Mouse (Mus musculus) CH12.LX (cell line): ENCODE results near the gene Gltpd2. TPM values are rescaled to one million over a fixed set of nuclear protein-coding genes. Genes with fewer than 3 reads are reported as not detected.

Experiments used
- DNase-seq: peaks from one replicate; pipeline ENCODE4 v3.0.0-alpha.2; 2013; ENCODE audit errors: extremely low read depth
- H3K27ac ChIP-seq: 2 replicates; pipeline ENCODE4 v1.5.1; 2012; ENCODE audit warnings: low read depth, mild to moderate bottlenecking, control low read depth, moderate library complexity; ENCODE audit not compliant: insufficient read depth
- H3K27me3 ChIP-seq: replicated peaks from 2 replicates; pipeline ENCODE3; 2012; ENCODE audit warnings: inconsistent platforms
- H3K36me3 ChIP-seq, 2 experiments: replicated peaks in 1 of 2; 2 replicates each; pipeline versions ENCODE3 to v1.6.1; 2012; ENCODE audit warnings: inconsistent platforms in 1 of 2, low read length in 1 of 2, mild to moderate bottlenecking in 1 of 2, mixed read lengths in 1 of 2, moderate library complexity in 1 of 2; ENCODE audit not compliant: control insufficient read depth in 1 of 2, insufficient read depth in 1 of 2
- H3K4me1 ChIP-seq, 2 experiments: 2 replicates each; pipeline ENCODE4 v1.6.1; 2012; ENCODE audit warnings: inconsistent platforms in 1 of 2, moderate library complexity in 1 of 2; ENCODE audit not compliant: insufficient read depth in 2 of 2, control insufficient read depth in 1 of 2
- H3K4me2 ChIP-seq: 2 replicates; pipeline ENCODE4 v1.6.1; 2012; ENCODE audit warnings: low read depth, mild to moderate bottlenecking, control low read depth; ENCODE audit not compliant: poor library complexity, insufficient read depth, severe bottlenecking
- H3K4me3 ChIP-seq, 3 experiments: fragments of 150-350 bp in 1 of 3; sonication (generic) in 1 of 3; replicated peaks in 1 of 3; 2 replicates each; pipeline versions ENCODE3 to v1.5.1; 2011 to 2012; ENCODE audit warnings: low read depth in 2 of 3, low read length in 2 of 3, mild to moderate bottlenecking in 2 of 3, moderate library complexity in 2 of 3, control low read depth in 1 of 3, improper control_type of control experiment in 1 of 3, inconsistent platforms in 1 of 3, mixed read lengths in 1 of 3; ENCODE audit not compliant: poor library complexity in 1 of 3
- H3K79me2 ChIP-seq: replicated peaks from 2 replicates; pipeline ENCODE4 v1.6.1; 2012; ENCODE audit warnings: mild to moderate bottlenecking, moderate library complexity; ENCODE audit not compliant: control insufficient read depth, poor library complexity, insufficient read depth, severe bottlenecking; ENCODE audit errors: extremely low read depth
- H3K9ac ChIP-seq: 2 replicates; pipeline ENCODE4 v1.6.1; 2012; ENCODE audit warnings: low read depth, mild to moderate bottlenecking, control low read depth, moderate library complexity; ENCODE audit not compliant: insufficient read depth
- H3K9me3 ChIP-seq: replicated peaks from 2 replicates; pipeline ENCODE3; 2012; ENCODE audit warnings: low read length, inconsistent platforms, mixed read lengths
- BHLHE40 ChIP-seq: IDR thresholded peaks from 2 replicates; pipeline ENCODE4 v1.6.1; 2011; ENCODE audit warnings: mild to moderate bottlenecking, low read depth, low read length, improper control_type of control experiment
- CHD1 ChIP-seq: IDR thresholded peaks from 2 replicates; pipeline ENCODE4 v1.6.1; 2012; ENCODE audit warnings: low read depth, low read length, improper control_type of control experiment, inconsistent platforms
- E2F4 ChIP-seq: IDR thresholded peaks from 2 replicates; pipeline ENCODE4 v1.6.1; 2011; ENCODE audit warnings: low read depth, low read length, improper control_type of control experiment; ENCODE audit not compliant: insufficient replicate concordance
- ELF1 ChIP-seq: IDR thresholded peaks from 2 replicates; pipeline ENCODE4 v1.6.1; 2014; ENCODE audit warnings: low read depth, mild to moderate bottlenecking, inconsistent platforms, low read length, improper control_type of control experiment
- EP300 ChIP-seq: IDR thresholded peaks from 2 replicates; pipeline ENCODE4 v1.6.1; 2011; ENCODE audit warnings: low read length, improper control_type of control experiment
- IRF4 ChIP-seq: IDR thresholded peaks from 2 replicates; pipeline ENCODE4 v1.6.1; 2014; ENCODE audit warnings: low read depth, mild to moderate bottlenecking, inconsistent platforms, low read length, improper control_type of control experiment
- JUND ChIP-seq: conservative IDR thresholded peaks from 2 replicates; pipeline ENCODE4 v1.6.1; 2011; ENCODE audit warnings: low read depth, low read length, improper control_type of control experiment
- KAT2A ChIP-seq: IDR thresholded peaks from 2 replicates; pipeline ENCODE4 v1.6.1; 2012; ENCODE audit warnings: low read length, improper control_type of control experiment, inconsistent platforms; ENCODE audit not compliant: insufficient replicate concordance
- MAX ChIP-seq: IDR thresholded peaks from 2 replicates; pipeline ENCODE4 v1.6.1; 2011; ENCODE audit warnings: low read length, improper control_type of control experiment
- MEF2A ChIP-seq: IDR thresholded peaks from 2 replicates; pipeline ENCODE4 v1.6.1; 2014; ENCODE audit warnings: low read depth, mild to moderate bottlenecking, inconsistent platforms, low read length, improper control_type of control experiment, borderline replicate concordance
- MXI1 ChIP-seq: IDR thresholded peaks from 2 replicates; pipeline ENCODE4 v1.6.1; 2011; ENCODE audit warnings: mild to moderate bottlenecking, low read depth, low read length, improper control_type of control experiment
- PAX5 ChIP-seq: IDR thresholded peaks from 2 replicates; pipeline ENCODE4 v1.6.1; 2012; ENCODE audit warnings: low read length, inconsistent platforms, mixed read lengths
- POLR2A ChIP-seq: IDR thresholded peaks from 2 replicates; pipeline ENCODE4 v1.6.1; 2011; ENCODE audit warnings: low read depth, mild to moderate bottlenecking, improper control_type of control experiment, low read length
- POLR2AphosphoS2 ChIP-seq: IDR thresholded peaks from 2 replicates; pipeline ENCODE4 v1.6.1; 2011; ENCODE audit warnings: low read depth, low read length, improper control_type of control experiment
- RAD21 ChIP-seq: IDR thresholded peaks from 2 replicates; pipeline ENCODE4 v1.6.1; 2011; ENCODE audit warnings: low read depth, mild to moderate bottlenecking, low read length, improper control_type of control experiment, moderate library complexity
- RCOR1 ChIP-seq: conservative IDR thresholded peaks from 2 replicates; pipeline ENCODE4 v1.6.1; 2012; ENCODE audit warnings: low read depth, mild to moderate bottlenecking, inconsistent platforms, low read length, improper control_type of control experiment
- SIN3A ChIP-seq: IDR thresholded peaks from 2 replicates; pipeline ENCODE4 v1.6.1; 2012; ENCODE audit warnings: low read length, improper control_type of control experiment, inconsistent platforms
- TBP ChIP-seq: conservative IDR thresholded peaks from 2 replicates; pipeline ENCODE4 v1.6.1; 2011; ENCODE audit warnings: low read depth, low read length, improper control_type of control experiment
- TCF12 ChIP-seq: IDR thresholded peaks from 2 replicates; pipeline ENCODE4 v1.6.1; 2014; ENCODE audit warnings: low read depth, mild to moderate bottlenecking, inconsistent platforms, low read length, improper control_type of control experiment
- USF1 ChIP-seq: IDR thresholded peaks from 2 replicates; pipeline ENCODE4 v1.6.1; 2014; ENCODE audit warnings: low read depth, mild to moderate bottlenecking, inconsistent platforms, low read length, improper control_type of control experiment
- ZKSCAN1 ChIP-seq: IDR thresholded peaks from 2 replicates; pipeline ENCODE4 v1.6.1; 2012; ENCODE audit warnings: low read depth, inconsistent platforms, low read length, improper control_type of control experiment, borderline replicate concordance
- ZMIZ1 ChIP-seq: IDR thresholded peaks from 2 replicates; pipeline ENCODE4 v1.6.1; 2012; ENCODE audit warnings: low read depth, mild to moderate bottlenecking, inconsistent platforms, low read length, improper control_type of control experiment
- ZNF384 ChIP-seq: IDR thresholded peaks from 2 replicates; pipeline ENCODE4 v1.6.1; 2012; ENCODE audit warnings: low read depth, low read length, improper control_type of control experiment, inconsistent platforms
- dilution Hi-C: fragments of 300-500 bp; cut with MboI; formaldehyde crosslinking; loops from 2 replicates; pipeline ENCODE4 v1.14.3; 2020; ENCODE audit warnings: low sequenced_read_pairs; ENCODE audit not compliant: extremely low pct_unique_long_range_greater_than_20kb, extremely low pct_ligation_motif_present
- in situ Hi-C: fragments of 300-500 bp; cut with MboI; formaldehyde crosslinking; loops from 3 replicates; pipeline ENCODE4 v1.14.3; 2019; ENCODE audit warnings: low sequenced_read_pairs, low pct_ligation_motif_present, low pct_unique_long_range_greater_than_20kb, mixed read lengths
- polyA plus RNA-seq: library from polyadenylated mRNA; unstranded; fragments of >175 nt; gene quantifications from 2 replicates; pipeline ENCODE4 v1.2.1, GENCODE M21; 2012; ENCODE audit warnings: low read depth; ENCODE audit not compliant: insufficient read length
- total RNA-seq, 2 experiments: library from RNA; depleted of rRNA; stranded (reverse); fragments of 300-350 nt in 1 of 2; fragments of >200 nt in 1 of 2; gene quantifications; 2 replicates each; pipeline ENCODE4 v1.2.3; 2012 to 2014

The Gltpd2 gene
- total and polyA plus RNA-seq, 3 experiments, result 0.19 TPM; not detected in 2

DNA sequence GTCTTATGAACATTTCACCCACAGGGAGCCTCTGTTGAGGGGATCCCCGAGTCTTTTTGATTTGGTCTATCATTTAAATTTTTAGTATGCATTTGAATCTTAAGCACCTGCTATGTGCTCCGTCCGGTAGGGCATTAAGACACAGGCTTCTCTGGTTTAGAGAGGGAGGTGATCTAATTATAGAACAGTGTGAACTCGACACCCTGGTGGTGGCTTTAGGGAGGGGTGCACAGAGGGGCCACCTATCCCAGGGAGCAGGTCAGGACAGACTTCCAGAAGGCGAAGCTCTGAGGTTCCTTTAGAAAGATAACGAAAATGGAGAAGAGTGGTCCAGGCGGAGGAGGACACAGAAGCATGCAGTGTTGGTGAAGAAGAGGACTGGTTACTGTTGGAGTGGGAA lies 25.5 kb downstream of the Gltpd2 start:
- Histone ChIP-seq H3K9ac (no peak overlapping the region), H3K4me2 (no peak overlapping the region), H3K79me2 (no peaks in the 10 kb centered on the region), H3K4me3 (no peak overlapping the region), H3K27me3 (no peaks in the 10 kb centered on the region), H3K27ac (no peak overlapping the region), H3K4me1 (peaks cover 0 to 9% of the 10 kb centered on the region in 2 experiments; a peak in 2 of 4 replicates), H3K9me3 (no peaks in the 10 kb centered on the region), H3K36me3 (peaks cover 0 to 12% of the 10 kb centered on the region in 2 experiments)
- no peak for DNase-seq
- in situ Hi-C loops (no loop called here), dilution Hi-C loops (no loop called here)
- TF ChIP-seq MEF2A (no peak), BHLHE40 (no peak), CHD1 (no peak), PAX5 (no peak), EP300 (no peak), JUND (no peak), TCF12 (no peak), MXI1 (no peak), KAT2A (no peak), TBP (no peak), RCOR1 (no peak), POLR2A (no peak), ELF1 (no peak), RAD21 (no peak), MAX (no peak), ZMIZ1 (no peak), IRF4 (no peak), ZKSCAN1 (no peak), POLR2AphosphoS2 (no peak)

DNA sequence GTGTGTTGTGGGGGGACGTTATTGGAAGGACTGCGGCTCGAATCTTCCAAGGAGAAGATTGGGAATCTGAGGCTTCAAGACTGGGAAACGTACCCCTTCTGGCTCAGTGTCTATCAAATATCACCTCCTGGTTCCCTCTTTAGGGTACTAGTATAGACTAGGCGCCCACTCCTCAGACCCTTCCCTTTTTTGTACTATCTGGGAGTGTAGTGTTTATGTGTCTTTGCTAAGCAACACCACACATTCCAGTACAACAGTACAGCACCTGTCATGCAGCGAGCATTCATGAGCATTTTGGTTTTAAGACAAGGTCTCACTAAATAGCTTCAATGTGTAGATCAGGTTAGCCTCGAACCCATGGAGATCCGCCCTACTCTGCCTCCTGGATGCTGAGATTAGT lies 32.5 kb downstream of the Gltpd2 start:
- no peak overlapping the region for H3K9ac ChIP-seq
- in situ Hi-C loops (no loop called here), dilution Hi-C loops (no loop called here)
- no peak overlapping the region for H3K4me2 ChIP-seq
- H3K9me3 ChIP-seq, result no peaks in the 10 kb centered on the region
- H3K79me2 ChIP-seq, result no peaks in the 10 kb centered on the region
- H3K4me3 ChIP-seq, result no peak overlapping the region
- no peaks in the 10 kb centered on the region for H3K27me3 ChIP-seq
- TF ChIP-seq MEF2A (no peak), MXI1 (no peak), SIN3A (no peak), E2F4 (no peak), ZNF384 (no peak), ZKSCAN1 (no peak), USF1 (no peak), ELF1 (no peak)
- peaks cover 0 to 47% of the 10 kb centered on the region in 2 experiments for H3K36me3 ChIP-seq
- DNase-seq, result no peak
- H3K27ac ChIP-seq, result no peak overlapping the region
- H3K4me1 ChIP-seq, result no peaks in the 10 kb centered on the region
